Comparison of ENCODE assay signal across 8 mouse cellular contexts in the genomic region with DNA sequence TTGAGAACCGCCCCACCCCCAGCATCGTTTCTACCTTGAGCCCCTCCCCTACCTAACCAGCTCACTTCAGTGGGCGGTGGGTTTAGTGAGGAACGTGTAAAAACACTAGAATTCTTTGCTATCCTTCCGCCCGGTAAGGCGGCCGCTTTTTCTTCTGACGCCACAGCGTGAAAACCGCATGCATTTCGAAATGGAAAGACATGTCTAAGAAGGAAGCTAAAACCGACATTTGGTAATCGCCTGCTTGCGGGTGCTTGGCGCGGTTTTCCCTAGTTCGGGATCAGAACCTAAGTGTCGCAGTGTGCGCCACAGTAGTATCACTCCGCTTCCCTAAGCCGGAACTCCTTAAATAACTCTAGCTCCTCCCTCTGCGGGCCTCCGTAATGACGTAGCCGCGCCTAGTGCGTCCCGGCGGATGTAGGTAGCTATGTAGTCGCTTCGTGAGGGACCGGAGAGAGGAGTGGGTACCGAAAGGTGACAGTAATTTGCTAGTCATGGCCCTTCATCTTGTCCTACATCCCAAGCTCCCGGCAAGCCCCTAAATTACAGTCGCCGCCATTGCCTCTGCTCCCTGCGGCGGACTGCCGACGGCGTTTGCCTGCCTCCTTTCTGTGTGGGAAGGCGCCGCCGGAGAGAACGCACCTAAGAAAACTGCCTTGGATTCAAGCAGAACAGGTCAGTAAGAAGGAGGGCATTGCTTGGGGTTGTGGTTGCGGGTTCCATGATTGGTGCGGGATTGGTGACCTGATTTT. TPM values are rescaled to one million over a fixed set of nuclear protein-coding genes. Genes with fewer than 3 reads are reported as not detected.
DNase-seq lines count a peak whose midpoint lies in the region; ATAC-seq lines count a peak whose summit lies in the region.

Gene Armcx5, plus strand, starts transcription at position 430 of the 752 bp plus-strand sequence.
Gene Gprasp1, plus strand, starts transcription at position 430 of the 752 bp plus-strand sequence.

- no peaks in the 10 kb centered on the region for H3K36me3 ChIP-seq in hindbrain, embryonic 15.5 days

- H3K27ac ChIP-seq in hindbrain, embryonic 15.5 days (replicated peaks) = peak within 1 kb of the TSS; percentile 92

- 17% methylated on average over 48 of the region's 48 CpGs for WGBS in hindbrain, embryonic 15.5 days

- H3K4me3 ChIP-seq in hindbrain, embryonic 15.5 days = peak within 1 kb of the TSS; percentile 64

- H3K9me3 ChIP-seq in hindbrain, embryonic 15.5 days = no peaks in the 10 kb centered on the region

- peak; percentile 98 for ATAC-seq in hindbrain, embryonic 15.5 days (ENCODE audit: low FRiP score, low read depth)

- peak within 1 kb of the TSS; percentile 64 for H3K9ac ChIP-seq in hindbrain, embryonic 15.5 days

- peak; percentile 87 for DNase-seq in T-cell, adult 2 months (ENCODE audit: low spot score)
- peak; percentile 90 to 91 for DNase-seq in cerebellum, postnatal 36 days
- peak; percentile 86 to 92 for DNase-seq in frontal cortex, postnatal 36 days (ENCODE audit: low spot score in 2 of 2)
- peak; percentile 83 for DNase-seq in left cerebral cortex, adult 11 months (ENCODE audit: low spot score)
- peak; percentile 88 to 91 for DNase-seq in lung, postnatal 4 days
- peak; percentile 83 for DNase-seq in retina, postnatal 7 days (ENCODE audit: low read depth, low spot score)
- peak; percentile 59 for DNase-seq in urinary bladder, adult 2 months (ENCODE audit: low spot score)

- peaks cover 8% of the 10 kb centered on the region for H3K4me1 ChIP-seq in hindbrain, embryonic 15.5 days (replicated peaks)

- H3K4me2 ChIP-seq in hindbrain, embryonic 15.5 days = peak within 1 kb of the TSS; percentile 56

- H3K27me3 ChIP-seq in hindbrain, embryonic 15.5 days = 0 out of 2 replicates have a peak, but pooled peaks cover 2% of the 10 kb centered on the region

RNA-seq across cellular contexts. Expression of gene Armcx5, which starts in this region (rescaled TPM):
- 11.2 and 12.4 TPM in 2 replicates for polyA plus RNA-seq in hindbrain, embryonic 15.5 days (2015; fragmentation: Nextera tagmentation; extraction: Ambion mirVana)
- polyA plus RNA-seq in urinary bladder, adult 2 months (2012; rRNA removed) = 8.1 and 8.6 TPM in 2 replicates

RNA-seq across cellular contexts. Expression of gene Gprasp1, which starts in this region (rescaled TPM):
- polyA plus RNA-seq in hindbrain, embryonic 15.5 days (2015; fragmentation: Nextera tagmentation; extraction: Ambion mirVana) = 224 and 227 TPM in 2 replicates
- polyA plus RNA-seq in urinary bladder, adult 2 months (2012; rRNA removed) = 25.0 and 26.2 TPM in 2 replicates

Comparison
In these comparisons a context has a peak if more than half of its experiments do, and no peak if none do; other contexts are left out.
1. Peak in every context shown above with its lines: DNase-seq, ATAC-seq, H3K4me3 ChIP-seq and H3K27ac ChIP-seq.